Mouse (Mus musculus) lung, adult 2 months (tissue): Measurements from ENCODE around the gene Hfe.

Source experiments
- CTCF ChIP-seq: fragments of 200-500 bp; IDR thresholded peaks from 2 replicates; pipeline ENCODE4 v1.5.1; 2011; ENCODE audit warnings: mild to moderate bottlenecking, low read length, control low read depth; ENCODE audit not compliant: insufficient read depth
- POLR2A ChIP-seq: fragments of 200-500 bp; IDR thresholded peaks from 2 replicates; pipeline ENCODE4 v1.6.1; 2011; ENCODE audit warnings: low read depth, mild to moderate bottlenecking, control low read depth, low read length, borderline replicate concordance; ENCODE audit errors: extremely low read depth

DNA sequence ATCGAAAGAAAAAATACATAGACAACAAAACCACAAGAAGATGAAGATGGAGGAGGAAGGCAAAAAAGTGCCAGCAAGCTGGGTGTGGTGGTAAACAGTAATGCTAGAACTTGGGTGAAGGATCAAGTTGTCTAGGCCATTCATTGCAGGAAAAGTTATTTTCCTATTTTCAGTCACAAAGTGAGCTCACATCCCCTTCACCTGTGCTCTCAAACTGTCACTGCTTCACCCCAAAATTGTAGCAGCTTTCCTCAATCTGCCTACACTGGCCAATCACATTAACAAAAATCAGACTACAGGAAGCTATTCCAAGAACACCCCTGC, 49.2 kb upstream of the Hfe start:
- TF ChIP-seq POLR2A (no peak), CTCF (no peak)
